Mouse (Mus musculus) liver, embryonic 12.5 days (tissue): ENCODE results near the gene Sord. TPM values are rescaled to one million over a fixed set of nuclear protein-coding genes. Genes with fewer than 3 reads are reported as not detected.

ENCODE experiments used
- ATAC-seq: fragments of 200-750 bp; cut with Nextera tagmentation; 2 replicates; pipeline ENCODE4 v1.8.0; 2017; ENCODE audit warnings: moderate number of reproducible peaks, mild to moderate bottlenecking, moderate library complexity
- H3K27ac ChIP-seq: fragments of 300-500 bp; sonication (generic); 2 replicates; pipeline ENCODE4 v1.5.1; 2016; ENCODE audit warnings: mild to moderate bottlenecking
- H3K27me3 ChIP-seq: fragments of 300-500 bp; sonication (generic); replicated peaks from 2 replicates; pipeline ENCODE4 v1.6.1; 2016; ENCODE audit warnings: mild to moderate bottlenecking, moderate library complexity
- H3K36me3 ChIP-seq: fragments of 300-500 bp; sonication (generic); 2 replicates; pipeline ENCODE4 v1.6.1; 2016; ENCODE audit warnings: mild to moderate bottlenecking, moderate library complexity
- H3K4me1 ChIP-seq: fragments of 300-500 bp; sonication (generic); 2 replicates; pipeline ENCODE4 v1.6.1; 2016
- H3K4me2 ChIP-seq: fragments of 300-500 bp; sonication (generic); 2 replicates; pipeline ENCODE4 v1.6.1; 2016; ENCODE audit warnings: mild to moderate bottlenecking, moderate library complexity
- H3K4me3 ChIP-seq: fragments of 300-500 bp; sonication (generic); 2 replicates; pipeline ENCODE4 v1.5.1; 2016; ENCODE audit warnings: mild to moderate bottlenecking, moderate library complexity
- H3K9ac ChIP-seq: fragments of 300-500 bp; sonication (generic); 2 replicates; pipeline ENCODE4 v1.6.1; 2016; ENCODE audit warnings: mild to moderate bottlenecking, moderate library complexity
- H3K9me3 ChIP-seq: fragments of 300-500 bp; sonication (generic); replicated peaks from 2 replicates; pipeline ENCODE4 v1.6.1; 2016; ENCODE audit warnings: mild to moderate bottlenecking, moderate library complexity
- WGBS: fragments of 180-500 bp; shearing (Covaris S2); methylation state at CpG from one replicate; pipeline ENCODE4 v1.1.7; 2016; ENCODE audit not compliant: insufficient replicate concordance; 5-methylcytosine and 5-hydroxymethylcytosine counted together
- polyA plus RNA-seq: library from polyadenylated mRNA; unstranded; fragments of >200 nt; fragmentation: Nextera tagmentation; extraction: Ambion mirVana; gene quantifications from 2 replicates; pipeline ENCODE4 v1.2.1, GENCODE M21; 2016

Gene Sord
- polyA plus RNA-seq, 1 experiment from 2014 or later, result 163 TPM

DNA sequence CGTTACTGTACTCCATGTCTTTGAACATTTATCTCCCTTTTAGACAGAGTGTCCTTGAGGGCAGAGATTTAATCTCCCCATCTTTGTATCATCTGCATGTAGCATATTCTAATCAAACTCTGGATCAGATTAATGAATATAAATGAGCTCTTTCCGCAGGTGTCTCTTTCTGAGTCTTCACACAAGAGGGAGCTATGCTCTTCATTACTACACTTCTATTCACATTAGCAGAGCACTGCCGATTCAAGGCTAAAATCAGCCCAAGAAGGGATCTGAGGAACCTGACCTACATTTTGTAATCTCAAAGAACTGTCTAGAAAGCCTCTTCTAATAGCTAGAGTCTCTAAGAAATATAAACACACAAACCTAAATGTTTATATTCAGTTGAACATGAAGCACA lies 75.1 kb downstream of the Sord start:
- 37% methylated on average over 3 of the region's 3 CpGs for WGBS
- H3K27ac ChIP-seq, result no peak overlapping the region

DNA sequence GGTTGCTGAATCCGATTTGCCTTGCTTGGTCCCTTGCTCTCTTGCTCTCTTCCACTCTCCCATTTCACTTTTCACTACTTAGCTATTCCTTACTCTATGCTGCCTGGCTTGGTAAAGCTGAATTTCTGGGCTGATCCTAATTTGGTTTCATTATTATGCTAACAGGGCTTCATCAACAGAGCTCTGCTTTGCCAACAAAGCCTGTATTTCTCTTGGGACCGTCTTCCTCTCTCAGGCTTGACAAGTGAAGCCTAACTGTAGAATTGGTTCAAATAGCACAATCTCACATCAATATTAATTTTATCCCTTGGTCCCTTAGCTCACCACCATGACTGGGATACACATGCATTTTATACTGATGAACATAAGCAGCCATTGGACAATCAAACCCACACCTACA lies 77.0 kb downstream of the Sord start:
- Histone ChIP-seq H3K9ac (no peak overlapping the region), H3K36me3 (no peaks in the 10 kb centered on the region), H3K4me2 (no peak overlapping the region), H3K4me1 (no peaks in the 10 kb centered on the region; the same call in 1 of the 2 replicates), H3K27ac (no peak overlapping the region), H3K9me3 (no peaks in the 10 kb centered on the region), H3K4me3 (no peak overlapping the region), H3K27me3 (peaks cover 96% of the 10 kb centered on the region)
- no peak for ATAC-seq
- WGBS, result 47% methylated on average over 2 of the region's 2 CpGs

More for the DNA sequence above, 75.1 kb downstream of the Sord start:
- ATAC-seq, result no peak
- no peaks in the 10 kb centered on the region for H3K9me3 ChIP-seq
- H3K27me3 ChIP-seq, result peaks cover 97% of the 10 kb centered on the region
- no peak overlapping the region for H3K9ac ChIP-seq
- H3K4me2 ChIP-seq, result no peak overlapping the region
- H3K36me3 ChIP-seq, result no peaks in the 10 kb centered on the region
- no peaks in the 10 kb centered on the region; the same call in 1 of the 2 replicates for H3K4me1 ChIP-seq
- no peak overlapping the region for H3K4me3 ChIP-seq

DNA sequence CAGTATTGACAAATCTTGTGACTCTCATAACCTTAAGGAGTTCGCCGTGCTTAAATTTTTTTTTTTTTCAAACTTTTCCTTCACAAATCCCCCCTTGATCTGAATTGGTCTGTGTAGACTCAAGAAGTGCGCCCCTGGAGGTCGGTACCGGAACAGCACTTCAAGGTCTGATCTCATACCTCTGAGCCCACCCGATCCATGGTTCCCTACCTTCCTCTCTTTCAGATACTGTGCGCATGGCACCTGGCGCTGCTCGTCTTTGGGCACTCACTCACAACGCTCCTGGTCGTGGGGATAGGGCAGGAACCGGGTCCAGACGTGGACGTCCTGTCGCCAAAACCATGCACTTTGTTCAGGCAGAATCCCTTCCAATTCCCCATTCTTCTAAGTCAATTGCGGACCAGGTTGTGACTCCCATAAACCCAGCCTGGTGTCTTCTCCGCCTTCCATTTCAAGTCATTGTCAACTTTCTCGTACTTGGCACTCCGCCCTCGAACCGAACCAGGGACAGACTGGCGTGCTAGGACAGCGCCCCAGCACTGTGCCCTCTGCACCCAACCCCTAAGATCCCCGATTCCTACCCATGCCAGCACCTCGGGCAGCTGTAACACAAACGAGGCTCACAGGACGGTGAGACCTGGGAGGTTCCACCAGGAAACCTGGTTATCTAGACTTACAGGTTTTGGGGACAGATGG lies 78.3 kb downstream of the Sord start:
- H3K27ac ChIP-seq, result no peak overlapping the region
- H3K9ac ChIP-seq, result no peak overlapping the region
- H3K36me3 ChIP-seq, result no peaks in the 10 kb centered on the region
- no peak for ATAC-seq
- no peaks in the 10 kb centered on the region for H3K9me3 ChIP-seq
- peaks cover 96% of the 10 kb centered on the region for H3K27me3 ChIP-seq
- H3K4me1 ChIP-seq, result no peaks in the 10 kb centered on the region; the same call in 1 of the 2 replicates
- WGBS, result 7% methylated on average over 27 of the region's 27 CpGs
- peak overlapping the region; percentile 45 for H3K4me2 ChIP-seq
- H3K4me3 ChIP-seq, result 0 out of 2 replicates have a peak overlapping the region, but pooled peaks have one; percentile 8

DNA sequence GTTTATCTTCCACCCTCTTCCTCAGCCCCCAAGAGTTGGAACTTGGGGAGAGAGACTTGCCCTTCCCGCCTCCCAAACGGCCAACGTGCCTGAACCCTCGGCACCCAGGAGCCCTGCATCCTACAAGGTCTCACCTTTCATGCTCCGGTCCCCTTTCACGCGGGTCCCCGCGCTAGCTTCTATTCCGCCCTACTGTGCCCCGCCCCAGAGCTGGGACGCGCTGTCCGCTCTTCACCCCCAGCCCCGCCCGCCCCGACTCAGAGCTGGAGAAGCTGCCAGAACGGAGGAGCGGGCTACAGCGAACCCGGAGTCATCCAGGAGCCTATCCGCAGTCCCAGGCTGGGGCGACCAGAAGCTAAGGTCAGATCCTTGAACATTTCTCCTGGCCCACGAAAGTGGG lies 79.0 kb downstream of the Sord start, which contains the start of gene Duoxa1:
Gene Duoxa1 (minus strand): TSS at position 195 of the 400 bp plus-strand sequence.
- 0 out of 2 replicates have a peak within 1 kb of the TSS, but pooled peaks have one; percentile 8 for H3K4me3 ChIP-seq

More for the DNA sequence above, 79.0 kb downstream of the Sord start, which contains the start of gene Duoxa1:
- WGBS, result 5% methylated on average over 24 of the region's 24 CpGs
- Histone ChIP-seq H3K27me3 (peaks cover 95% of the 10 kb centered on the region), H3K36me3 (no peaks in the 10 kb centered on the region), H3K9me3 (no peaks in the 10 kb centered on the region), H3K4me1 (no peaks in the 10 kb centered on the region; the same call in 1 of the 2 replicates), H3K9ac (no peak within 1 kb of the TSS), H3K4me2 (peak within 1 kb of the TSS; percentile 45), H3K27ac (no peak within 1 kb of the TSS)
- no peak for ATAC-seq

Other genes with a start within 250 kb of the Sord start
- gene Eif3j1, start 206.2 kb upstream of the Sord start, polyA plus RNA-seq, result 16.4 and 17.0 TPM in 2 replicates
- 5.8 and 6.2 TPM in 2 replicates for gene Spg11, start 116.4 kb upstream of the Sord start, polyA plus RNA-seq
- gene B2m, start 87.1 kb upstream of the Sord start, polyA plus RNA-seq, result 273 and 281 TPM in 2 replicates
- gene Trim69, start 74.0 kb upstream of the Sord start, polyA plus RNA-seq, result 0.07 TPM in 1 of 2 replicates, not detected in the other
- gene Patl2, start 48.6 kb upstream of the Sord start, polyA plus RNA-seq, result 0.05 TPM in 1 of 2 replicates, not detected in the other
- gene Terb2, start 48.5 kb upstream of the Sord start, polyA plus RNA-seq, result not detected in 2 replicates
- not detected in 2 replicates for gene Duox2, start 63.7 kb downstream of the Sord start, polyA plus RNA-seq
- gene Duoxa2, start 64.2 kb downstream of the Sord start, polyA plus RNA-seq, result not detected in 2 replicates
- gene Duoxa1, start 79.0 kb downstream of the Sord start, polyA plus RNA-seq, result not detected in 2 replicates
- gene Duox1, start 80.9 kb downstream of the Sord start, polyA plus RNA-seq, result not detected in 2 replicates
- gene Shf, start 134.4 kb downstream of the Sord start, polyA plus RNA-seq, result 2.0 TPM in 2 replicates
- 0.31 and 0.35 TPM in 2 replicates for gene Slc28a2, start 191.7 kb downstream of the Sord start, polyA plus RNA-seq